Mouse (Mus musculus): ENCODE data around the gene Cd68.

GRCm38 (mm10) chr11:69621571-69622268 lies 44.2 kb downstream of the Cd68 start, which contains the start of gene Sat2:
- TF ChIP-seq CTCF (IDR thresholded peaks at IDR 0.05; ENCODE audit: control insufficient read depth, insufficient read depth, low read length) (no peak), POLR2A (IDR thresholded peaks at IDR 0.05; ENCODE audit: borderline replicate concordance, control insufficient read depth, low read depth, low read length) (no peak)

Measured in bone marrow, adult 2 months (tissue).